Mouse (Mus musculus): ENCODE results near the gene Sik3.
A peak's percentile ranks its signal among the peaks of the same experiment; 100 is the strongest.

The Sik3 gene

GRCm38 (mm10) chr9:46058065-46058464 is 45.4 kb downstream of the Sik3 start:
- peak; percentile 32 for DNase-seq (ENCODE audit: low read depth, low spot score)
- no peaks in the 10 kb centered on the region for H3K36me3 ChIP-seq (ENCODE audit: control insufficient read depth, insufficient read depth, low read length, poor library complexity, severe bottlenecking)

GRCm38 (mm10) chr9:46060249-46060648 is 47.6 kb downstream of the Sik3 start:
- no peak for DNase-seq (ENCODE audit: low read depth, low spot score)
- Histone ChIP-seq H3K27me3 (ENCODE audit: control insufficient read depth, insufficient read depth, low read length, poor library complexity, severe bottlenecking) (no peaks in the 10 kb centered on the region), H3K36me3 (ENCODE audit: control insufficient read depth, insufficient read depth, low read length, poor library complexity, severe bottlenecking) (no peaks in the 10 kb centered on the region)

More at GRCm38 (mm10) chr9:46058065-46058464, 45.4 kb downstream of the Sik3 start:
- H3K27me3 ChIP-seq (ENCODE audit: control insufficient read depth, insufficient read depth, low read length, poor library complexity, severe bottlenecking), result no peaks in the 10 kb centered on the region

DNA sequence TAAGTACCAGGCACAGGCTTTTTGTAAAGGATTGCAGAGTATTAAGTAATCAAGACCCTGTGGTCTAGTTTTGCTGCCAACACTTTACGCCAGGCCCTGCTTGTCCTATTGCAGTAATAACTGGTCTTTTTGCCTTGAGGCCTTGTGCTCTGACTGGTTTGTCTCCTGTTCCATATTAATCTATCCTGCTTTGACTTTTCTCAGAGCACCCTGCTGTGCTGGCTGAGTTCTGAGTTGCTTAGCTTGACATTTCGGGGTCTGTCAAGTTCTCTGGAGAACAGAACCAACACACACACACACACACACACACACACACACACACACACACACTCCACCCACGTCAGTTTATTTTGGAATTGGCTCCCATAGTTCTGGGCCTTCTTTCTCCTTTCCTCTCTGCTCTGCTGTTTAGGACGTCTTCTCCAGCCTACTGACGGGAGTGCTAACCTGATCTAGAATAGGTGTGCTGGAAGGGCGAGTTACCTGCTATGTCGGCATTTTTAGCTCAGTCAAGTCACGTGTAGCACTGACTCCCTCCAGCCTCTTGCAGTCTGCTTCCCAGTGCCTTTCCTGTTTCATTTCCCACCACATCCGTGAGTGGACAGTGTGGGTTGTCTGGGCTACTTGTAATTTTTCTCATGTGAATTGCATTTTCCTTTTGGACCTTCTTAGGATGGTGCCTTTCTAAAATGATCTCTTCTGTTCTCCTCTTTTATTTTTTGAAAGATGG is 49.2 kb downstream of the Sik3 start:
- Histone ChIP-seq H3K36me3 (ENCODE audit: control insufficient read depth, insufficient read depth, low read length, poor library complexity, severe bottlenecking) (no peaks in the 10 kb centered on the region), H3K27me3 (ENCODE audit: control insufficient read depth, insufficient read depth, low read length, poor library complexity, severe bottlenecking) (no peaks in the 10 kb centered on the region)
- no peak for DNase-seq (ENCODE audit: low read depth, low spot score)

DNA sequence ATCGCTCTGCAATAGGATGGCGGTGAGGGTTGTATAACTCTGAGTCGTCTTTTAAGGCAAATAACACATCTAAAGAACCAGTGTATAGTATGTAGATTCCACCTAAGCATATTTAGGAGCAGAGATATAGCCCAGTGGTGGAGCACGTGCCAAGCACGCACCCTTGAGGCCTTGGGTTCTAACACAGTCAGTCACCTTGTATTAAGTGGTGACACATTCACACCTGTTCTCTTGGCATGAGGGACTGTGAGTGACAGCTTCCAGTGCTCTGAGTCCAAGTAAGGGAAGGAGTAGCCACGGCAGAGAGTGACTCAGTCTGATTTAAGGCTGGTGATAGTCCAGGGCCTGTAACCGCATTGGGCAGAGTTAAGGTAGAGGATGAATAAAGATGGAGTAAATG is 51.7 kb downstream of the Sik3 start:
- no peaks in the 10 kb centered on the region for H3K27me3 ChIP-seq (ENCODE audit: control insufficient read depth, insufficient read depth, low read length, poor library complexity, severe bottlenecking)
- H3K36me3 ChIP-seq (ENCODE audit: control insufficient read depth, insufficient read depth, low read length, poor library complexity, severe bottlenecking), result no peaks in the 10 kb centered on the region
- DNase-seq (ENCODE audit: low read depth, low spot score), result no peak

GRCm38 (mm10) chr9:46066711-46067110 is 54.1 kb downstream of the Sik3 start:
- H3K36me3 ChIP-seq (ENCODE audit: control insufficient read depth, insufficient read depth, low read length, poor library complexity, severe bottlenecking), result no peaks in the 10 kb centered on the region
- no peaks in the 10 kb centered on the region for H3K27me3 ChIP-seq (ENCODE audit: control insufficient read depth, insufficient read depth, low read length, poor library complexity, severe bottlenecking)
- no peak for DNase-seq (ENCODE audit: low read depth, low spot score)

GRCm38 (mm10) chr9:46067691-46068090 is 55.1 kb downstream of the Sik3 start:
- no peaks in the 10 kb centered on the region for H3K36me3 ChIP-seq (ENCODE audit: control insufficient read depth, insufficient read depth, low read length, poor library complexity, severe bottlenecking)
- no peaks in the 10 kb centered on the region for H3K27me3 ChIP-seq (ENCODE audit: control insufficient read depth, insufficient read depth, low read length, poor library complexity, severe bottlenecking)
- DNase-seq (ENCODE audit: low read depth, low spot score), result peak; percentile 15

GRCm38 (mm10) chr9:46069013-46069412 is 56.4 kb downstream of the Sik3 start:
- H3K27me3 ChIP-seq (ENCODE audit: control insufficient read depth, insufficient read depth, low read length, poor library complexity, severe bottlenecking), result no peaks in the 10 kb centered on the region
- H3K36me3 ChIP-seq (ENCODE audit: control insufficient read depth, insufficient read depth, low read length, poor library complexity, severe bottlenecking), result no peaks in the 10 kb centered on the region
- DNase-seq (ENCODE audit: low read depth, low spot score), result peak; percentile 44

- Histone ChIP-seq H3K36me3 (ENCODE audit: control insufficient read depth, insufficient read depth, low read length, poor library complexity, severe bottlenecking) (no peaks in the 10 kb centered on the region), H3K27me3 (ENCODE audit: control insufficient read depth, insufficient read depth, low read length, poor library complexity, severe bottlenecking) (no peaks in the 10 kb centered on the region)
- peak; percentile 31 for DNase-seq (ENCODE audit: low read depth, low spot score)
Observed at GRCm38 (mm10) chr9:46072101-46072835, 59.6 kb downstream of the Sik3 start.

- DNase-seq (ENCODE audit: low read depth, low spot score), result no peak
- no peaks in the 10 kb centered on the region for H3K36me3 ChIP-seq (ENCODE audit: control insufficient read depth, insufficient read depth, low read length, poor library complexity, severe bottlenecking)
- no peaks in the 10 kb centered on the region for H3K27me3 ChIP-seq (ENCODE audit: control insufficient read depth, insufficient read depth, low read length, poor library complexity, severe bottlenecking)
Observed at GRCm38 (mm10) chr9:46073443-46073842, 60.8 kb downstream of the Sik3 start.

- Histone ChIP-seq H3K36me3 (ENCODE audit: control insufficient read depth, insufficient read depth, low read length, poor library complexity, severe bottlenecking) (no peaks in the 10 kb centered on the region), H3K27me3 (ENCODE audit: control insufficient read depth, insufficient read depth, low read length, poor library complexity, severe bottlenecking) (no peaks in the 10 kb centered on the region)
- DNase-seq (ENCODE audit: low read depth, low spot score), result no peak
Observed at GRCm38 (mm10) chr9:46075578-46075977, 63.0 kb downstream of the Sik3 start.

GRCm38 (mm10) chr9:46082381-46082821 is 69.8 kb downstream of the Sik3 start:
- no peak for DNase-seq (ENCODE audit: low read depth, low spot score)
- no peaks in the 10 kb centered on the region for H3K36me3 ChIP-seq (ENCODE audit: control insufficient read depth, insufficient read depth, low read length, poor library complexity, severe bottlenecking)
- no peaks in the 10 kb centered on the region for H3K27me3 ChIP-seq (ENCODE audit: control insufficient read depth, insufficient read depth, low read length, poor library complexity, severe bottlenecking)

DNA sequence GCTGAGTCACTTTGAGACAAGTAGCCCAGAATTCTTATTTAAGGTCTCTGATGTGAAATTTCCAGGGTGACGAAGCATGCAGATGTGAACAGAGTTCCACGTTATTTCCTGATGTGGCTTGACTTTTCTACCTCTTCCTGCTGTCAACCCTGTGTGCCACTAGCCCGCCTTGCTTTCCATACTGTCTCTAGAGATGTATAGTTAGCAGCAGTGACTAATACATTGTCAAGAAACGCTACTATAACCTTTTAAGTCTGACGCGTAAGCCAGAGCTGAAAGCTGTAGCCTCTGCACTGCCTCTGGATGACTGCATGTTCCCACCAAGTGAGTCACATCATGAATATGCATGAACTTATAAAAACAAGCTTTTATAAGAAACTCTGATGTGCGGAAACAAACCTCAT is 70.9 kb downstream of the Sik3 start:
- no peak for DNase-seq (ENCODE audit: low read depth, low spot score)
- H3K36me3 ChIP-seq (ENCODE audit: control insufficient read depth, insufficient read depth, low read length, poor library complexity, severe bottlenecking), result no peaks in the 10 kb centered on the region
- H3K27me3 ChIP-seq (ENCODE audit: control insufficient read depth, insufficient read depth, low read length, poor library complexity, severe bottlenecking), result no peaks in the 10 kb centered on the region

- H3K36me3 ChIP-seq (ENCODE audit: control insufficient read depth, insufficient read depth, low read length, poor library complexity, severe bottlenecking), result no peaks in the 10 kb centered on the region
- H3K27me3 ChIP-seq (ENCODE audit: control insufficient read depth, insufficient read depth, low read length, poor library complexity, severe bottlenecking), result no peaks in the 10 kb centered on the region
- DNase-seq (ENCODE audit: low read depth, low spot score), result no peak
Observed at GRCm38 (mm10) chr9:46085898-46086297, 73.3 kb downstream of the Sik3 start.

DNA sequence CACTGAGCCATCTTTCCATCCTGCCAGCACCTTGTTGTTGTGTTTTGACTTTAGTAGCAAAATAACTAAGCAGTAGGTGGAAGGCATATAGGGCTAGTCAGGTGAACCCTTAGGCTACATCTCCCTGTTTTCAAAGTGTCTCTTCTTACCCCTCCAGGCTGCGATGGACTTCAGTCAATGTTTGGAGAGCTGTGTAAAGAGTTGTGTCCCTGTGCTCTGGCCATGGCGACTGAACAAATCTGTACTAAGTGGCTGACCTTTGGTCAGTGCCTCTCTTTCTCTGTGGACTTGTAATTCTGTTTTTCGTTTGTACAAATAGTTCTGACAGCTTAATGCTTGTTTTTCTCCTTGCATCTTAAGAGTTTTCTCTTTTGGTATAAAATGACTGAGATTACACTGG is 74.2 kb downstream of the Sik3 start:
- no peak for DNase-seq (ENCODE audit: low read depth, low spot score)
- Histone ChIP-seq H3K36me3 (ENCODE audit: control insufficient read depth, insufficient read depth, low read length, poor library complexity, severe bottlenecking) (no peaks in the 10 kb centered on the region), H3K27me3 (ENCODE audit: control insufficient read depth, insufficient read depth, low read length, poor library complexity, severe bottlenecking) (no peaks in the 10 kb centered on the region)

- no peak for DNase-seq (ENCODE audit: low read depth, low spot score)
- no peaks in the 10 kb centered on the region for H3K27me3 ChIP-seq (ENCODE audit: control insufficient read depth, insufficient read depth, low read length, poor library complexity, severe bottlenecking)
- no peaks in the 10 kb centered on the region for H3K36me3 ChIP-seq (ENCODE audit: control insufficient read depth, insufficient read depth, low read length, poor library complexity, severe bottlenecking)
Observed at GRCm38 (mm10) chr9:46087461-46087860, 74.8 kb downstream of the Sik3 start.
